Mouse (Mus musculus): ENCODE data around the gene Arhgdib.
"Not testable (repeated sequence)": the region's sequence is repeated elsewhere in the genome, so short reads cannot be mapped to it uniquely, and the experiment has no call there.

DNA sequence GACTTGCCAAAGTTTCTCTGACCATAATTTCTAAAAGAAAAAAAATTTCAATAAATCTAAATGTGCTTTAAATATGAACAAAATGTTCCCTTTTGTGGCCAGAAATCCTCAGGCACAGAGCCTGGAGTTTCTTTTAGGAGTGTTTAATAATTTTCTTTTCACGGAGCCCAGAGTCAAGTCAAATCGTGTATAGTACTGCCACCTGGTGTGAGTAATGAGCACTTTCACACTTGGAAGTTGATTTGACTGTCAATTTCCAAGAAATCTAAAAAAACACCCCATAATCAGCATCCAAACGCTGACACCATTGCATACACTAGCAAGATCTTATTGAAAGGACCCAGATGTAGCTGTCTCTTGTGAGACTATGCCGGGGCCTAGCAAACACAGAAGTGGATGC is 27.2 kb upstream of the Arhgdib start:
- peak; percentile 35; the same call in 1 of the 2 replicates for TF ChIP-seq CTCF (IDR thresholded peaks at IDR 0.05; ENCODE audit: extremely low read depth, insufficient read depth, low read length)
- TF ChIP-seq POLR2A (IDR thresholded peaks at IDR 0.05; ENCODE audit: extremely low read depth, insufficient read depth, low read length): not testable (repeated sequence)
